Mouse (Mus musculus): ENCODE measurements around the gene Epha6. TPM values are rescaled to one million over a fixed set of nuclear protein-coding genes. Genes with fewer than 3 reads are reported as not detected.

The Epha6 gene
- polyA plus RNA-seq (2015; fragmentation: Nextera tagmentation; extraction: Ambion mirVana) = 0.13 TPM in 1 of 2 replicates, not detected in the other

DNA sequence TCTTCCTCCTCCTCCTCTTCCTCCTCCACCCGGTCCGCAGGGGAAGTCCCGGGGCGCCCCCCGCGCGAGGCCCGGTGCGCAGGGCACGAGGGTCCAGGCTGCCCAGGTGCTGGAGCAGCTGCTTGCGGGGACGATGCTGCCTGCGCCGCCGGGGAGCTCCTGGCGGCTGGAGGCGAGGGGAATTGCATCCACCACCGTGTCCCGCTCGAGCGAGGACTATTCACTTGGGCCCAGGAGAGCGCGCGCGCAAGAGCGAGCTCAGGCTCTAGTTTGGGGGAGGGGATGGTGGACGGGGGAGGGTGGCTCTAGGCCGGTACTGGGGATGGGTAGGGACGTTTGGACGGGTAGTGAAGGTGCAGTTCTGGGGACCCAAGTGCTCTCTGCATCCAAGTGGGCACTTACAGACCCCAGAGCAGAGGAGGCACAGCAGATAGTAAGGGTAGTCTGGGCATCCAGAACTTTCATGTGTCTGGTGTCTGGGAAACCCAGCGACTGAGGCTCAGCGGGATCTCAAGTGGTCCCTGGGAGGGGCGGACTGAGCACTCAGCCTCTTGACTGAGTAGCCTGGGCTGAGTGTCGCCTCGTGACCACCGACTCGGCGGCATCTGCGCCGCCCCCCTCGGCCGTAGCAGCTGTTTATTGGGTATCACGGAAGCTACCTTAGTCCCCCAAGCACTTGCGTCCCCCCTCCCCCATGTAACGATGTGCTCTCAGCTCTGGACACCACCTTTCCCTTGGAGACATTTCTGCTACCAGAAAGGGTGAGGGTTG, at the start of gene Epha6:
Gene Epha6 (minus strand): TSS at position 471 of the 771 bp plus-strand sequence.
- Histone ChIP-seq H3K4me3 (peak within 1 kb of the TSS; percentile 29), H3K27me3 (peaks cover 31% of the 10 kb centered on the region), H3K4me2 (peak within 1 kb of the TSS; percentile 59), H3K9ac (no peak within 1 kb of the TSS), H3K9me3 (no peaks in the 10 kb centered on the region), H3K4me1 (0 out of 2 replicates have a peak, but pooled peaks cover 11% of the 10 kb centered on the region), H3K27ac (no peak within 1 kb of the TSS), H3K36me3 (no peaks in the 10 kb centered on the region)
- peak; percentile 49 for ATAC-seq (ENCODE audit: borderline replicate concordance, extremely low read depth, low FRiP score, low TSS enrichment)
- WGBS = under 1% methylated on average over 38 of the region's 45 CpGs

DNA sequence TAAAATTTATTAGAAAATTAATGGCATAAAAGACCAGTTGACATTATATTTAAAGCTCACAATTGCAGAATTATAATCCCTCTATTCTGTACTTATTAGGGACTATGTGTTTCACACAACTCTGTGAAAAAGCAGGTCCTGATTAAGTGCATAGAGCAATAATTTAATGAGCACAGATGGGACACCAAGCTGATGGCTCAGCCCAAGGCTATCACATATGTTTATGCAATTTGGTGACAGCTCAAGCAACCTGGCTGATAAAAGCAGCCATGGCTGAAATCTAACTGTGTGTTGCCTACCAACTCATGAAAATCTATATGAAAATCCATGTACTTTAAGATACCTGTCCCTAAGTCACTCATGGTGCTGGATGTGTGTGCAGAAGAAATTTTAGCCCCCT, 46.4 kb upstream of the Epha6 start:
- Histone ChIP-seq H3K9me3 (no peaks in the 10 kb centered on the region), H3K9ac (no peak overlapping the region), H3K27ac (no peak overlapping the region), H3K4me2 (no peak overlapping the region), H3K4me3 (no peak overlapping the region), H3K27me3 (no peaks in the 10 kb centered on the region), H3K36me3 (no peaks in the 10 kb centered on the region), H3K4me1 (no peaks in the 10 kb centered on the region)
- no peak for ATAC-seq (ENCODE audit: borderline replicate concordance, extremely low read depth, low FRiP score, low TSS enrichment)

- no peak for ATAC-seq (ENCODE audit: borderline replicate concordance, extremely low read depth, low FRiP score, low TSS enrichment)
- H3K4me1 ChIP-seq = no peaks in the 10 kb centered on the region
- no peak overlapping the region for H3K9ac ChIP-seq
- H3K4me2 ChIP-seq = no peak overlapping the region
- H3K27me3 ChIP-seq = no peaks in the 10 kb centered on the region
- no peak overlapping the region for H3K4me3 ChIP-seq
- H3K36me3 ChIP-seq = no peaks in the 10 kb centered on the region
- H3K9me3 ChIP-seq = no peaks in the 10 kb centered on the region
- H3K27ac ChIP-seq = no peak overlapping the region
Observed at GRCm38 (mm10) chr16:60628091-60628490, 22.8 kb upstream of the Epha6 start.

GRCm38 (mm10) chr16:60605832-60606583, 677 bp upstream of the Epha6 start:
- H3K4me3 ChIP-seq = peak overlapping the region; percentile 29
- 1% methylated on average over 38 of the region's 38 CpGs for WGBS
- H3K9me3 ChIP-seq = no peaks in the 10 kb centered on the region
- H3K4me2 ChIP-seq = peak overlapping the region; percentile 59
- peaks cover 31% of the 10 kb centered on the region for H3K27me3 ChIP-seq
- H3K9ac ChIP-seq = no peak overlapping the region
- H3K27ac ChIP-seq = no peak overlapping the region
- H3K36me3 ChIP-seq = no peaks in the 10 kb centered on the region
- 0 out of 2 replicates have a peak, but pooled peaks cover 11% of the 10 kb centered on the region for H3K4me1 ChIP-seq
- peak; percentile 62 for ATAC-seq (ENCODE audit: borderline replicate concordance, extremely low read depth, low FRiP score, low TSS enrichment)

GRCm38 (mm10) chr16:60604613-60605012, 718 bp downstream of the Epha6 start:
- no peak overlapping the region for H3K27ac ChIP-seq
- no peaks in the 10 kb centered on the region for H3K36me3 ChIP-seq
- peak overlapping the region; percentile 59 for H3K4me2 ChIP-seq
- no peaks in the 10 kb centered on the region for H3K9me3 ChIP-seq
- H3K9ac ChIP-seq = no peak overlapping the region
- ATAC-seq (ENCODE audit: borderline replicate concordance, extremely low read depth, low FRiP score, low TSS enrichment) = peak; percentile 39; the same call in 1 of the 2 replicates
- peak overlapping the region; percentile 29; the same call in 1 of the 2 replicates for H3K4me3 ChIP-seq
- peaks cover 31% of the 10 kb centered on the region for H3K27me3 ChIP-seq
- 2% methylated on average over 10 of the region's 10 CpGs for WGBS
- 0 out of 2 replicates have a peak, but pooled peaks cover 11% of the 10 kb centered on the region for H3K4me1 ChIP-seq

DNA sequence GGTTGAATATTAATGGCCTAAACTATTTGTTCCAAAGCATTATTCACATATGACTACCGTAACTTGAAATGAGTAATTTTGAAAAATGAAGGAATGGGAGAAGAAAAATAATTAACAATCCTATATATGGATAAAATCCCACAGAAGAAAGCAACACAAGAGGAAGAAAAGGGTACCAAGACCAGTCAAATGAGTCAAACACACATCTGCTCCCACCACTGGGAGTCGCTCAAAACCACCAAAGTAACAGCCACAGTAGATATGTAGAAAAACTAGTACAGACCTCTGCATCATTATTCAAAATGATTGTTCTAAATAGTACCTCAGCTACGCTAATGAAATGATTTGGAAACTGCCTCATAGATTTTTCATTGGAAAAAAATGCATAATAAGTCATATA, 20.0 kb downstream of the Epha6 start:
- Histone ChIP-seq H3K4me3 (no peak overlapping the region), H3K27ac (no peak overlapping the region), H3K9me3 (no peaks in the 10 kb centered on the region), H3K4me1 (no peaks in the 10 kb centered on the region), H3K27me3 (no peaks in the 10 kb centered on the region), H3K36me3 (no peaks in the 10 kb centered on the region), H3K4me2 (no peak overlapping the region), H3K9ac (no peak overlapping the region)
- 80% methylated on average over 3 of the region's 3 CpGs for WGBS
- ATAC-seq (ENCODE audit: borderline replicate concordance, extremely low read depth, low FRiP score, low TSS enrichment) = no peak

GRCm38 (mm10) chr16:60584695-60585094, 20.6 kb downstream of the Epha6 start:
- Histone ChIP-seq H3K27ac (no peak overlapping the region), H3K9me3 (no peaks in the 10 kb centered on the region)

DNA sequence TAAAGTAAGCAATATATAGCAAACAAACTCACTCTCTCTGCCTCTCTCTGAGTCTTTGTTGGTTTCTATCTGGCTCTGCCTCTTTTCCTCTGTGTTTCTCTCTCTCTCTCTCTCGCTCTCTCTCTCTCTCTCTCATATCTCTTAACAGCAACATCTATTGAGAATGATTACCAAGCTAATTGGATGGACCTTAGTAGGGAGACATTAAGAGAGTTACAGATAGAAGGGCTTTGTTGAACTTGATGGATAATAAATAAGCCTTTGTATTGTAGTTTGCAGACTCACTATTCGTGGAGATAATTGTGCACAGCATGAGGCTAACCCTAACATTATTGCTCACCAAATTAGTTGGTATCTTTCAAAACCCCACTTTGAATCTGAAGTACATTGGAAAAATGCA, 34.8 kb downstream of the Epha6 start:
- 59% methylated on average over 2 of the region's 2 CpGs for WGBS
- H3K9ac ChIP-seq = no peak overlapping the region
- H3K27me3 ChIP-seq = no peaks in the 10 kb centered on the region
- H3K9me3 ChIP-seq = no peaks in the 10 kb centered on the region
- ATAC-seq (ENCODE audit: borderline replicate concordance, extremely low read depth, low FRiP score, low TSS enrichment) = no peak
- no peak overlapping the region for H3K4me3 ChIP-seq
- H3K4me1 ChIP-seq = no peaks in the 10 kb centered on the region
- no peak overlapping the region for H3K4me2 ChIP-seq
- H3K36me3 ChIP-seq = no peaks in the 10 kb centered on the region
- no peak overlapping the region for H3K27ac ChIP-seq

More at GRCm38 (mm10) chr16:60584695-60585094, 20.6 kb downstream of the Epha6 start:
- ATAC-seq (ENCODE audit: borderline replicate concordance, extremely low read depth, low FRiP score, low TSS enrichment) = no peak
- no peaks in the 10 kb centered on the region for H3K4me1 ChIP-seq
- no peak overlapping the region for H3K4me3 ChIP-seq
- H3K36me3 ChIP-seq = no peaks in the 10 kb centered on the region
- 74% methylated on average over 7 of the region's 7 CpGs for WGBS
- H3K27me3 ChIP-seq = no peaks in the 10 kb centered on the region
- no peak overlapping the region for H3K9ac ChIP-seq
- H3K4me2 ChIP-seq = no peak overlapping the region

GRCm38 (mm10) chr16:60544385-60544784, 60.9 kb downstream of the Epha6 start:
- no peak for ATAC-seq (ENCODE audit: borderline replicate concordance, extremely low read depth, low FRiP score, low TSS enrichment)
- 51% methylated on average over 4 of the region's 4 CpGs for WGBS
- no peaks in the 10 kb centered on the region for H3K9me3 ChIP-seq

DNA sequence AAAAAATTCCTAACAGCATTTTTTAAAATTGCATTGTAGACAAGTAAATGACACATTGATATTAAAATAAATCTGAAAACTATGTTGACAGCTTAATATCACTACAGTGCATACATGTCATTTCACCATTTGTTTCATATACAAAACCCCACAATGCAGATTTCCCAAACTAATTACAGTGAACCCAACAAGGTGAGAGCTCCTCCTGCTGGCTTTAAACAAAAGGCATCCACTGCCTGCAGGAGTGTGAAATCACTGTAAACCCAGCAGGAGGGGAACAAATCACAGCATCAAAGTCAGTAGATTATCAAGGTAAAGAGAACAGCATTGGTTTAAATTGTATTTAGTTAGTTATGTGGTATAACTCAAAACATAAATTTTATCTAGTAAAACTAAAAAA, 67.1 kb downstream of the Epha6 start:
- H3K9me3 ChIP-seq = no peaks in the 10 kb centered on the region
- no peak for ATAC-seq (ENCODE audit: borderline replicate concordance, extremely low read depth, low FRiP score, low TSS enrichment)
- no peak overlapping the region for H3K4me2 ChIP-seq
- no peak overlapping the region for H3K27ac ChIP-seq
- H3K27me3 ChIP-seq = no peaks in the 10 kb centered on the region
- no peak overlapping the region for H3K4me3 ChIP-seq
- H3K4me1 ChIP-seq = no peaks in the 10 kb centered on the region
- no peaks in the 10 kb centered on the region for H3K36me3 ChIP-seq
- H3K9ac ChIP-seq = no peak overlapping the region

More at GRCm38 (mm10) chr16:60544385-60544784, 60.9 kb downstream of the Epha6 start:
- Histone ChIP-seq H3K9ac (no peak overlapping the region), H3K36me3 (no peaks in the 10 kb centered on the region), H3K4me3 (no peak overlapping the region), H3K4me1 (no peaks in the 10 kb centered on the region), H3K4me2 (no peak overlapping the region), H3K27ac (no peak overlapping the region), H3K27me3 (no peaks in the 10 kb centered on the region)

DNA sequence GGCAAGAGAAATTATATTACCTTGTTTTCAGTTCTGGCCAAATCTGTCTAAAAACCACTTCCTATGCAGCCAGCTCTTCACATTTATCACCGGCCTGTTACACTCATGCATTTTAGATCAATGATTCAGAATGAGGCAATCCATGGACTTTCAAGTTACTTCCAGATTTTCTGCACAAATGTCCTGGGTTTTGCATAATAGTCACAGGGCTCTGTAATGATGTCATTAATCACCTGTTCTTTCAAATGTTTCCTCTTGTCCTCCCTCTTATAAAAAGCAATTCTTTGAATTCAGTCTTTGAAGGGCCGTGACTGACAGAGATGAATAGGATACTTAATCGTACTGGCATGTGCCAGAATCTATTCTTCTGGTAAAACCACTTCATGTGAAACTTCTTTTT, 95.6 kb downstream of the Epha6 start:
- H3K4me3 ChIP-seq = no peak overlapping the region
- H3K9ac ChIP-seq = no peak overlapping the region
- H3K9me3 ChIP-seq = no peaks in the 10 kb centered on the region
- no peaks in the 10 kb centered on the region for H3K4me1 ChIP-seq
- H3K36me3 ChIP-seq = no peaks in the 10 kb centered on the region
- 74% methylated on average over 3 of the region's 3 CpGs for WGBS
- H3K27me3 ChIP-seq = no peaks in the 10 kb centered on the region
- H3K27ac ChIP-seq = no peak overlapping the region
- no peak for ATAC-seq (ENCODE audit: borderline replicate concordance, extremely low read depth, low FRiP score, low TSS enrichment)
- no peak overlapping the region for H3K4me2 ChIP-seq

DNA sequence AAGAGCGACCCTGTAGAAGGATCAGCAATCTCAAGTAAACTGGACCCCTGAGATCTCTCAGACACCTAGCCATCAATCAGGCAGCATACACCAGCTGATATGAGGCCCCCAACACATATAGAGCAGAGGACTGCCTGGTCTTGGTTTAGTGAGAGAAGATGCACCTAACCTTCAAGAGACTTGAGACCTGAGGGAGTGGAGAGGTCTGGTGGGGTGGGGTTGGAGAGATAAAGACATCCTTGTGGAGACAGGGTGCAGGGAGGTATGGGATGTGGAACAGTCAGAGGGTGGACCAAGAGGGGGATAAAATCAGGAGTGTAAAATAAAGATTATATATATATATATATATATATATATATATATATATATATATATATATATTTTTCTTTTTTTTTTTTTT, 105.8 kb downstream of the Epha6 start:
- Histone ChIP-seq H3K27ac (no peak overlapping the region), H3K4me1 (no peaks in the 10 kb centered on the region), H3K4me2 (no peak overlapping the region), H3K27me3 (no peaks in the 10 kb centered on the region), H3K9ac (no peak overlapping the region), H3K9me3 (no peaks in the 10 kb centered on the region), H3K4me3 (no peak overlapping the region), H3K36me3 (no peaks in the 10 kb centered on the region)
- no peak for ATAC-seq (ENCODE audit: borderline replicate concordance, extremely low read depth, low FRiP score, low TSS enrichment)
- WGBS = 95% methylated on average over 1 of the region's 1 CpGs
